Comparison of ENCODE assay signal across 28 mouse cellular contexts in genomic region chr5:76379216-76379615, GRCm38 (mm10). TPM values are rescaled to one million over a fixed set of nuclear protein-coding genes. Genes with fewer than 3 reads are reported as not detected.
A peak's percentile ranks its signal among the peaks of the same experiment; 100 is the strongest.
DNase-seq lines count a peak whose midpoint lies in the region; ATAC-seq and TF ChIP-seq lines count a peak whose summit lies in the region.
"Had no signal": no experiment of that assay in that cellular context is flagged by ENCODE, and none has a peak within 500 bp of the region (broad histone marks: within the 10 kb centered on the region; RNA-seq: fewer than 3 reads in every experiment).

No protein-coding gene starts in this region.

- no peak overlapping the region for H3K4me2 ChIP-seq in kidney, postnatal 0 days (ENCODE audit: low read length)
- H3K4me2 ChIP-seq in kidney, embryonic 14.5 days (replicated peaks; ENCODE audit: low read depth, low read length), result no peak overlapping the region
- no peak overlapping the region for H3K4me2 ChIP-seq in lung, postnatal 0 days (replicated peaks; ENCODE audit: low read depth, low read length)
- H3K4me2 ChIP-seq: embryonic facial prominence, embryonic 12.5 days; forebrain, embryonic 12.5 days had no signal

- H3K27me3 ChIP-seq in kidney, postnatal 0 days (ENCODE audit: insufficient read depth, low read length), result no peaks in the 10 kb centered on the region
- H3K27me3 ChIP-seq in kidney, embryonic 14.5 days (ENCODE audit: control insufficient read depth, insufficient read depth, low read length), result no peaks in the 10 kb centered on the region
- H3K27me3 ChIP-seq in lung, postnatal 0 days (replicated peaks; ENCODE audit: insufficient read depth, low read length), result no peaks in the 10 kb centered on the region
- H3K27me3 ChIP-seq: CH12.LX; embryonic facial prominence, embryonic 12.5 days; forebrain, embryonic 12.5 days had no signal

- ATAC-seq in kidney, postnatal 0 days (replicated peaks; ENCODE audit: low FRiP score, low read depth), result no peak
- ATAC-seq in kidney, embryonic 14.5 days (ENCODE audit: low FRiP score, low TSS enrichment), result no peak
- no peak for ATAC-seq in frontal cortex, adult (ENCODE audit: low TSS enrichment)
- ATAC-seq in lung, postnatal 0 days, result no peak
- ATAC-seq: activated CD4-positive, CD25-positive, alpha-beta regulatory T cell, adult 4 months; CD4-positive, CD25-positive, alpha-beta regulatory T cell, adult 4 months; forebrain, embryonic 14.5 days; forebrain, embryonic 16.5 days; Patski had no signal

- no peaks in the 10 kb centered on the region for H3K9me3 ChIP-seq in kidney, postnatal 0 days (replicated peaks; ENCODE audit: low read length)
- no peaks in the 10 kb centered on the region for H3K9me3 ChIP-seq in kidney, embryonic 14.5 days (ENCODE audit: control insufficient read depth, low read length)
- H3K9me3 ChIP-seq in lung, postnatal 0 days (ENCODE audit: low read length), result no peaks in the 10 kb centered on the region
- H3K9me3 ChIP-seq: embryonic facial prominence, embryonic 10.5 days; embryonic facial prominence, embryonic 12.5 days; forebrain, embryonic 12.5 days; G1E had no signal

- no peaks in the 10 kb centered on the region for H3K36me3 ChIP-seq in kidney, postnatal 0 days (ENCODE audit: insufficient read depth, low read length)
- H3K36me3 ChIP-seq in kidney, embryonic 14.5 days (ENCODE audit: control insufficient read depth, insufficient read depth, low read length), result no peaks in the 10 kb centered on the region
- H3K36me3 ChIP-seq in lung, postnatal 0 days (ENCODE audit: insufficient read depth, low read length), result no peaks in the 10 kb centered on the region
- H3K36me3 ChIP-seq: embryonic facial prominence, embryonic 10.5 days; embryonic facial prominence, embryonic 12.5 days; forebrain, embryonic 12.5 days; G1E had no signal

- no peak overlapping the region for H3K9ac ChIP-seq in kidney, postnatal 0 days (ENCODE audit: low read depth, low read length)
- no peak overlapping the region for H3K9ac ChIP-seq in kidney, embryonic 14.5 days (ENCODE audit: low read depth, low read length)
- no peak overlapping the region for H3K9ac ChIP-seq in lung, postnatal 0 days (replicated peaks; ENCODE audit: low read depth)
- H3K9ac ChIP-seq: embryonic facial prominence, embryonic 12.5 days; forebrain, embryonic 12.5 days had no signal

- no peaks in the 10 kb centered on the region for H3K4me1 ChIP-seq in kidney, postnatal 0 days (replicated peaks; ENCODE audit: insufficient read depth, low read length)
- H3K4me1 ChIP-seq in kidney, embryonic 14.5 days (ENCODE audit: control insufficient read depth, insufficient read depth, low read length), result no peaks in the 10 kb centered on the region
- H3K4me1 ChIP-seq in lung, postnatal 0 days (ENCODE audit: insufficient read depth, low read depth, low read length), result no peaks in the 10 kb centered on the region
- H3K4me1 ChIP-seq: embryonic facial prominence, embryonic 12.5 days; forebrain, embryonic 12.5 days had no signal

- DNase-seq in adrenal gland, adult 2 months, result peak; percentile 4
- DNase-seq in adrenal gland, adult 18-20 months (ENCODE audit: low spot score in 2 of 2), result no peak
- peak; percentile 59 for DNase-seq in kidney, postnatal 0 days (ENCODE audit: low spot score)
- DNase-seq in R1 (ENCODE audit: low read depth, low spot score), result peak; percentile 85
- DNase-seq in lung, postnatal 0 days (ENCODE audit: low spot score), result no peak
- DNase-seq: adrenal gland, adult 8-10 months; adrenal gland, postnatal 14 days; B cell, adult 2 months; cerebellum, adult 11-12 months; cerebellum, adult 2 months; cerebellum, adult 9-10 months; cerebellum, postnatal 10 days; cerebellum, postnatal 25 days had no signal

- WGBS in kidney, postnatal 0 days, result 15% methylated on average over 3 of the region's 3 CpGs
- 35% methylated on average over 3 of the region's 3 CpGs for WGBS in kidney, embryonic 14.5 days
- 36% methylated on average over 3 of the region's 3 CpGs for WGBS in lung, postnatal 0 days

- no peak for TF ChIP-seq EP300 in lung, postnatal 0 days (IDR thresholded peaks at IDR 0.05)

- no peak for TF ChIP-seq CTCF in kidney, postnatal 0 days (IDR thresholded peaks at IDR 0.05; ENCODE audit: low read depth)
- TF ChIP-seq CTCF in lung, postnatal 0 days (IDR thresholded peaks at IDR 0.05), result no peak

- H3K27ac ChIP-seq in kidney, postnatal 0 days, result no peak overlapping the region
- no peak overlapping the region for H3K27ac ChIP-seq in kidney, embryonic 14.5 days (ENCODE audit: low read depth, low read length)
- no peak overlapping the region for H3K27ac ChIP-seq in lung, postnatal 0 days (ENCODE audit: low read length)
- H3K27ac ChIP-seq: embryonic facial prominence, embryonic 10.5 days; embryonic facial prominence, embryonic 12.5 days; forebrain, embryonic 12.5 days had no signal

- no peak overlapping the region for H3K4me3 ChIP-seq in kidney, postnatal 0 days (replicated peaks; ENCODE audit: low read depth, low read length)
- no peak overlapping the region for H3K4me3 ChIP-seq in kidney, embryonic 14.5 days (ENCODE audit: low read length)
- H3K4me3 ChIP-seq in lung, postnatal 0 days (ENCODE audit: low read depth, low read length), result no peak overlapping the region
- H3K4me3 ChIP-seq: embryonic facial prominence, embryonic 10.5 days; embryonic facial prominence, embryonic 12.5 days; forebrain, embryonic 12.5 days had no signal

RNA-seq across cellular contexts. Expression of gene Nmu, which starts 15.6 kb away (rescaled TPM):
- under 1 TPM in 1 of 2 experiments, not detected in 1; 0.48 TPM for total RNA-seq in adrenal gland, adult 2 months (2021)
- not detected in 2 replicates for polyA plus RNA-seq in adrenal gland, adult 2 months (2012; rRNA removed)
- not detected for total RNA-seq in adrenal gland, adult 18-20 months (2021)
- polyA plus RNA-seq in kidney, postnatal 0 days (2015; fragmentation: Nextera tagmentation; extraction: Ambion mirVana), result not detected in 2 replicates
- 0.27 and 0.33 TPM in 2 replicates for polyA plus RNA-seq in kidney, embryonic 14.5 days (2014; fragmentation: Nextera tagmentation; extraction: Ambion mirVana)
- 0.29 TPM in 2 replicates for polyA plus RNA-seq in lung, postnatal 0 days (2015; fragmentation: Nextera tagmentation; extraction: Ambion mirVana)
- total RNA-seq: adrenal gland, adult 8-10 months; adrenal gland, postnatal 14 days; adrenal gland, postnatal 36 days; CH12.LX; G1E had no signal
- polyA plus RNA-seq: activated CD4-positive, CD25-positive, alpha-beta regulatory T cell, adult 4 months; CD4-positive, CD25-positive, alpha-beta regulatory T cell, adult 4 months; cerebellum, adult 2 months; cortical plate, adult 2 months; embryonic facial prominence, embryonic 14.5 days; forebrain, embryonic 12.5 days; forebrain, embryonic 14.5 days; forebrain, embryonic 16.5 days; G1E; Patski had no signal

RNA-seq across cellular contexts. Expression of gene Pdcl2, which starts 48.3 kb away (rescaled TPM):
- total RNA-seq in adrenal gland, adult 2 months (2021), result not detected
- not detected in 2 replicates for polyA plus RNA-seq in adrenal gland, adult 2 months (2012; rRNA removed)
- not detected for total RNA-seq in adrenal gland, adult 18-20 months (2021)
- not detected in 2 replicates for polyA plus RNA-seq in kidney, postnatal 0 days (2015; fragmentation: Nextera tagmentation; extraction: Ambion mirVana)
- polyA plus RNA-seq in kidney, embryonic 14.5 days (2014; fragmentation: Nextera tagmentation; extraction: Ambion mirVana), result not detected in 2 replicates
- not detected in 2 replicates for polyA plus RNA-seq in lung, postnatal 0 days (2015; fragmentation: Nextera tagmentation; extraction: Ambion mirVana)
- total RNA-seq: adrenal gland, adult 8-10 months; adrenal gland, postnatal 14 days; adrenal gland, postnatal 36 days; CH12.LX; G1E had no signal
- polyA plus RNA-seq: activated CD4-positive, CD25-positive, alpha-beta regulatory T cell, adult 4 months; CD4-positive, CD25-positive, alpha-beta regulatory T cell, adult 4 months; cerebellum, adult 2 months; cortical plate, adult 2 months; embryonic facial prominence, embryonic 10.5 days; embryonic facial prominence, embryonic 12.5 days; embryonic facial prominence, embryonic 14.5 days; forebrain, embryonic 12.5 days; forebrain, embryonic 14.5 days; forebrain, embryonic 16.5 days; G1E; Patski had no signal

Comparison
In these comparisons a context has a peak if more than half of its experiments do, and no peak if none do; other contexts are left out.
1. DNase-seq: peak in adrenal gland, adult 2 months (single experiment), kidney, postnatal 0 days (single experiment) and R1 (single experiment); none in adrenal gland, adult 18-20 months (0 of 2) and lung, postnatal 0 days (single experiment).